Mouse (Mus musculus) embryonic facial prominence, embryonic 14.5 days (tissue): Measurements from ENCODE around the gene Adra2a. TPM values are rescaled to one million over a fixed set of nuclear protein-coding genes. Genes with fewer than 3 reads are reported as not detected.
A peak's percentile ranks its signal among the peaks of the same experiment; 100 is the strongest.

Experiments
- ATAC-seq: fragments of 200-750 bp; cut with Nextera tagmentation; 2 replicates; pipeline ENCODE4 v1.8.0; 2017; ENCODE audit warnings: low read depth, moderate number of reproducible peaks, moderate TSS enrichment
- DNase-seq: peaks from one replicate; pipeline ENCODE4 v3.0.0-alpha.2; 2015; ENCODE audit warnings: low spot score
- H3K27ac ChIP-seq: fragments of 300-500 bp; sonication (generic); replicated peaks from 2 replicates; pipeline ENCODE4 v1.5.1; 2014; ENCODE audit warnings: low read depth, mild to moderate bottlenecking, low read length, moderate library complexity
- H3K27me3 ChIP-seq: fragments of 300-500 bp; sonication (generic); replicated peaks from 2 replicates; pipeline ENCODE4 v1.6.1; 2014; ENCODE audit warnings: low read length; ENCODE audit not compliant: control insufficient read depth, insufficient read depth
- H3K36me3 ChIP-seq: fragments of 300-500 bp; sonication (generic); 2 replicates; pipeline ENCODE4 v1.6.1; 2014; ENCODE audit warnings: low read length, mixed read lengths; ENCODE audit not compliant: control insufficient read depth, insufficient read depth
- H3K4me1 ChIP-seq: fragments of 300-500 bp; sonication (generic); 2 replicates; pipeline ENCODE4 v1.6.1; 2014; ENCODE audit warnings: antibody characterized with exemption, low read length; ENCODE audit not compliant: control insufficient read depth, insufficient read depth
- H3K4me2 ChIP-seq: fragments of 300-500 bp; sonication (generic); 2 replicates; pipeline ENCODE4 v1.6.1; 2014; ENCODE audit warnings: low read depth, mild to moderate bottlenecking, low read length, moderate library complexity, mixed read lengths
- H3K4me3 ChIP-seq: fragments of 300-500 bp; sonication (generic); 2 replicates; pipeline ENCODE4 v1.5.1; 2014; ENCODE audit warnings: low read depth, mild to moderate bottlenecking, low read length
- H3K9ac ChIP-seq: fragments of 300-500 bp; sonication (generic); 2 replicates; pipeline ENCODE4 v1.6.1; 2014; ENCODE audit warnings: low read depth, mild to moderate bottlenecking, low read length, moderate library complexity, mixed read lengths
- H3K9me3 ChIP-seq: fragments of 300-500 bp; sonication (generic); 2 replicates; pipeline ENCODE4 v1.6.1; 2016; ENCODE audit warnings: low read length; ENCODE audit not compliant: control insufficient read depth
- WGBS: fragments of 180-500 bp; shearing (Covaris S2); extraction: QIAGEN DNeasy Blood & Tissue Kit; methylation state at CpG from one replicate; pipeline ENCODE4 v1.1.7; 2014; 5-methylcytosine and 5-hydroxymethylcytosine counted together
- polyA plus RNA-seq: library from polyadenylated mRNA; unstranded; fragments of >200 nt; fragmentation: Nextera tagmentation; extraction: Ambion mirVana; gene quantifications from 2 replicates; pipeline ENCODE4 v1.2.1, GENCODE M21; 2014

Adra2a gene
- polyA plus RNA-seq, 1 experiment from 2014 or later: 2.3 TPM

DNA sequence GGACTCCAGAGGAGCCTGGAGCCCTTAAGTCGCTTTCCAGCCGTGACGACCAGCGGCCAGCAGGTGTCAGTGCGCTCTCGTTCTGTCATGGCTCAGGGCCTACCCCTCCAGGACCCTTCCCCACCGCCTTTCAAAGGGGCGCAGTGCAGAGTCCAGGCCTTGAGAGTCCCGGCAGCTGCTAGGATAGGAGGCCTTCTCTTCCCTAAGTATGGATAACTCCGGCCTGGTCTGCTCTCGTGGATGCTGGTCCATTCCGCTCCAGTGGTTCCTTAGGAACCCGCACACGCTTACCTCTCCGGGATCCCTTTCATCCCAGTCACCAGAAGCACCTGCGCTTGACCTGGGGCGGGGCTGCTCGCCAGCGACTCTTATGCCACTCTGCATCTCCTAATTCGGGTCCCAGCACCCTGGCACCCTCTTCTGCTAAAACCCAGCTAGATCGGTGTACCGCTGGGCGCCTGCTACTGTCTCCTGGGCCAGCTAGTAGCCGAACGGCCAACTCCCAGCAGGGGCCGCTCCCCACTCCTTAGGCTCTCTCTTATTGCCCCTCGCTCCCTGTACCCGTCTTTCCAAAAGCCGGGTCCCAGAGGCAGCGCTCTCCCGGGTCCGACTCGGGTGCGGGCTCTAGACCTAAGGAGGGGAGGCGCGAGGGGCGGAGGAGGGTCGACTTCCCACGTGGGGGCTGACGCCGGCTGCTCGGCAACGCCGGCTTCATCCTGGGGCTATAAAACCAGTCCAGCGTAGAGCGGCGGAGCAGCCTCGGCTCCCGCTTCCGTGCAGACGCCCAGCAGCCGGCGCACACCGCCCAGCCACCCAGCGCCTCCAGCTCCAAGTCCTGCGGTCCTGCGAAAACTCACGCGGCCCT is 788 bp downstream of the Adra2a start:
- no peaks in the 10 kb centered on the region for H3K36me3 ChIP-seq
- H3K4me3 ChIP-seq: peak overlapping the region; percentile 54
- 1% methylated on average over 36 of the region's 59 CpGs for WGBS
- H3K27me3 ChIP-seq: peaks cover 54% of the 10 kb centered on the region
- no peak overlapping the region for H3K27ac ChIP-seq
- peak; percentile 86 for ATAC-seq
- no peaks in the 10 kb centered on the region for H3K9me3 ChIP-seq
- H3K9ac ChIP-seq: peak overlapping the region; percentile 60
- peaks cover 27% of the 10 kb centered on the region for H3K4me1 ChIP-seq
- DNase-seq: peak; percentile 88
- peak overlapping the region; percentile 99 for H3K4me2 ChIP-seq

GRCm38 (mm10) chr19:54045412-54045811 is 1.5 kb downstream of the Adra2a start:
- ATAC-seq (peak; percentile 3; the same call in 1 of the 2 replicates), DNase-seq (no peak)
- H3K27ac ChIP-seq: no peak overlapping the region; the same call in 1 of the 2 replicates
- peak overlapping the region; percentile 99 for H3K4me2 ChIP-seq
- under 1% methylated on average over 16 of the region's 29 CpGs for WGBS
- peak overlapping the region; percentile 54 for H3K4me3 ChIP-seq
- H3K9ac ChIP-seq: peak overlapping the region; percentile 60
- peaks cover 27% of the 10 kb centered on the region for H3K4me1 ChIP-seq
- no peaks in the 10 kb centered on the region for H3K9me3 ChIP-seq
- H3K27me3 ChIP-seq: peaks cover 59% of the 10 kb centered on the region
- H3K36me3 ChIP-seq: no peaks in the 10 kb centered on the region

- peaks cover 59% of the 10 kb centered on the region for H3K27me3 ChIP-seq
- H3K27ac ChIP-seq: no peak overlapping the region
- DNase-seq (no peak), ATAC-seq (no peak)
- peaks cover 27% of the 10 kb centered on the region for H3K4me1 ChIP-seq
- H3K4me3 ChIP-seq: peak overlapping the region; percentile 54
- H3K36me3 ChIP-seq: no peaks in the 10 kb centered on the region
- WGBS: 3% methylated on average over 27 of the region's 55 CpGs
- H3K4me2 ChIP-seq: peak overlapping the region; percentile 99
- peak overlapping the region; percentile 60 for H3K9ac ChIP-seq
- no peaks in the 10 kb centered on the region for H3K9me3 ChIP-seq
Measured at GRCm38 (mm10) chr19:54045931-54046683, 2.2 kb downstream of the Adra2a start.

GRCm38 (mm10) chr19:54046684-54047070 is 2.7 kb downstream of the Adra2a start:
- Histone ChIP-seq H3K36me3 (no peaks in the 10 kb centered on the region), H3K27me3 (peaks cover 59% of the 10 kb centered on the region), H3K4me3 (peak overlapping the region; percentile 54), H3K9me3 (no peaks in the 10 kb centered on the region), H3K4me2 (peak overlapping the region; percentile 99), H3K27ac (no peak overlapping the region), H3K4me1 (peaks cover 27% of the 10 kb centered on the region), H3K9ac (peak overlapping the region; percentile 60)
- ATAC-seq (no peak), DNase-seq (no peak)
- 2% methylated on average over 26 of the region's 46 CpGs for WGBS

- Histone ChIP-seq H3K9me3 (no peaks in the 10 kb centered on the region), H3K9ac (peak overlapping the region; percentile 60), H3K4me3 (peak overlapping the region; percentile 54), H3K27me3 (peaks cover 62% of the 10 kb centered on the region), H3K36me3 (no peaks in the 10 kb centered on the region), H3K4me1 (peaks cover 27% of the 10 kb centered on the region), H3K27ac (no peak overlapping the region), H3K4me2 (peak overlapping the region; percentile 99)
- ATAC-seq: no peak
- under 1% methylated on average over 27 of the region's 27 CpGs for WGBS
- DNase-seq: no peak
Measured at GRCm38 (mm10) chr19:54047386-54048050, 3.6 kb downstream of the Adra2a start.

DNA sequence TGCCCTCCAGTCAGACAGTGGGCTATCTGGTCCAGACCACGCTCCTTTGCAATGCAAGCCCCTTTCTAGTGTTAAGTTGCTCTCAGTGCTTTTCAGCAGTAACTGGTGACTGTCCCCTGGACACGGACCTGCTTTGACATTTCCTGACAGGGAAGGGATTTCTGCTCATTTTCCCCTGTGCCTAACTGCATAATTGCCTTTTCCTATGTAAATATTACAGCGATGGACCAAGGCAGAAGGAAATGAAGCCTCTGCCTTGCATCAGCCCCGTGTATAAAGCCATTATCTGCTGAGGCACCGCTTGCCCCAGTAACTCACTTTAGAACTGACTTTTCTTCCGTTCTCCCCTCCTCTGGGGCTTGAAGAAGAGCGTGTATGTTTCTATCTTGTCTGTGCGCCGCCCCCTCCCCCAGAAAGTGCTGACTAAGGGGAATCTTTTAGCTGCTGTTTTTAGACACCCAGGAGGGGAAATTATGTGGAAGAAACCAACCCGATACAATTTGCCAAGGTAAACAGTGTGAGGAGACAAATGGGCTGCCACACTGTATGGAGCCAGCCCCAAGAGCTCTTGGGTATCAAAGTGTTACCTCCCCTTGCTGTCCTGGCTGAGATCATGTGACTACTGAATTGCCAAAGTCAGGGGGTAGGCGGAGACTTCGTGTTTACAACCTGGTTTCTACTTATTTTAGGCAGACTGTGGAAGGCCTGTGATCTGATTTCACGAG is 4.4 kb downstream of the Adra2a start:
- peaks cover 62% of the 10 kb centered on the region for H3K27me3 ChIP-seq
- peak overlapping the region; percentile 99 for H3K4me2 ChIP-seq
- no peak for ATAC-seq

DNA sequence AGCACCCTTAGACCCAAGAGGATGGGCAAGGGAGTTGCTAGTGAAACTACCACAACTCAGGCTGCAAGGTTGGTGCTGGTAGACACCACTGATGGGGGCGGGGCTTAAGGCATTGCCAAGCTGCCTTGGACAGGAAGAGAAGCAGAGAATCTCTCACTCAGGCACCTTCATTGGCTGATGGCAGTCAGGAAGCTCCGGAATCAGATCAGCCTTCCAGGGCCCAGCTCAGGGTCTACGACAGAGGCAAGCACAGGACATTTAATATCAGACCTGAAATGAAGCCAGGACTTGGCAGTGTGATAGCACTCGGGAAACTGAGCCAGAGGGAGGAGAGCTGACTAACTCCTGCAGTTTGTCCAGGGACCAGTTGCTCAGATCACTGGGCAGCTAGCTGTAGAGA is 7.7 kb downstream of the Adra2a start:
- Histone ChIP-seq H3K27me3 (peaks cover 39% of the 10 kb centered on the region), H3K4me1 (peaks cover 15% of the 10 kb centered on the region; the same call in 1 of the 2 replicates), H3K27ac (no peak overlapping the region), H3K9ac (no peak overlapping the region), H3K9me3 (no peaks in the 10 kb centered on the region), H3K4me2 (no peak overlapping the region), H3K4me3 (no peak overlapping the region), H3K36me3 (no peaks in the 10 kb centered on the region)
- 60% methylated on average over 4 of the region's 4 CpGs for WGBS
- ATAC-seq (no peak), DNase-seq (no peak)

More for the DNA sequence above, 4.4 kb downstream of the Adra2a start:
- Histone ChIP-seq H3K36me3 (no peaks in the 10 kb centered on the region), H3K4me3 (peak overlapping the region; percentile 54; the same call in 1 of the 2 replicates), H3K9ac (no peak overlapping the region), H3K4me1 (peaks cover 27% of the 10 kb centered on the region), H3K9me3 (no peaks in the 10 kb centered on the region), H3K27ac (no peak overlapping the region)
- 7% methylated on average over 13 of the region's 13 CpGs for WGBS
- peak; percentile 44 for DNase-seq

DNA sequence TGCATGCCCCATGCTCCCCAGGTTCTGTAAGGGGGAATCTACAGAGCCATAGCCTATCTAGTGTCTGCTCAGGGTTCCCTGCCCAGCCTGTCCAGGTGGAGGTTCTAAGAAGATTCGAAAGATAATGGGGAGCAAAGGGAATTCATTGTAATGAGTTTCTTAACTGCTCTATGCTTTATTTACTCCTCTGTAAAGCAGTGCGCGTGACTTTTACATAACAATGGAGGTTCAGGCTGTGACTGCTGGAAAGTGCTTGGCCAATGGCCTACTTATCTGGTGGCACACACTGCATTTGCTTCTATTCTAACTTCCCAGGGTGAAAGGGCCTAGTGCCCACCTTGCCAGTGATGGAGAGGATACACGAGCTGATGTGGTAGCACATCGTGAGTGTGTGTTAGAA is 11.9 kb downstream of the Adra2a start:
- H3K27me3 ChIP-seq: peaks cover 3% of the 10 kb centered on the region; the same call in 1 of the 2 replicates
- no peak overlapping the region for H3K27ac ChIP-seq
- DNase-seq (no peak), ATAC-seq (no peak)
- 62% methylated on average over 5 of the region's 5 CpGs for WGBS
- H3K4me1 ChIP-seq: no peaks in the 10 kb centered on the region
- H3K36me3 ChIP-seq: no peaks in the 10 kb centered on the region
- H3K9me3 ChIP-seq: no peaks in the 10 kb centered on the region
- no peak overlapping the region for H3K9ac ChIP-seq
- no peak overlapping the region for H3K4me2 ChIP-seq
- H3K4me3 ChIP-seq: no peak overlapping the region
